Mouse (Mus musculus) limb, embryonic 14.5 days (tissue): ENCODE results near the gene Klhl32. TPM values are rescaled to one million over a fixed set of nuclear protein-coding genes. Genes with fewer than 3 reads are reported as not detected.

Experiments
- ATAC-seq: fragments of 200-750 bp; cut with Nextera tagmentation; 2 replicates; pipeline ENCODE4 v1.8.0; 2017; ENCODE audit warnings: low read depth, moderate number of reproducible peaks, moderate TSS enrichment; ENCODE audit not compliant: low FRiP score
- DNase-seq: peaks from one replicate; pipeline ENCODE4 v3.0.0-alpha.2; 2015; ENCODE audit warnings: low spot score
- H3K27ac ChIP-seq: fragments of 300-500 bp; sonication (generic); replicated peaks from 2 replicates; pipeline ENCODE4 v1.5.1; 2014; ENCODE audit warnings: low read depth, mild to moderate bottlenecking, low read length, moderate library complexity, mixed read lengths
- H3K27me3 ChIP-seq: fragments of 300-500 bp; sonication (generic); 2 replicates; pipeline ENCODE4 v1.6.1; 2014; ENCODE audit warnings: low read length, mixed read lengths; ENCODE audit not compliant: control insufficient read depth, insufficient read depth
- H3K36me3 ChIP-seq: fragments of 300-500 bp; sonication (generic); 2 replicates; pipeline ENCODE4 v1.6.1; 2014; ENCODE audit warnings: mild to moderate bottlenecking, low read length, moderate library complexity, mixed read lengths; ENCODE audit not compliant: control insufficient read depth, insufficient read depth
- H3K4me1 ChIP-seq: fragments of 300-500 bp; sonication (generic); 2 replicates; pipeline ENCODE4 v1.6.1; 2014; ENCODE audit warnings: antibody characterized with exemption, low read length, mixed read lengths; ENCODE audit not compliant: control insufficient read depth, insufficient read depth
- H3K4me2 ChIP-seq: fragments of 300-500 bp; sonication (generic); replicated peaks from 2 replicates; pipeline ENCODE4 v1.6.1; 2014; ENCODE audit warnings: low read depth, mild to moderate bottlenecking, low read length, moderate library complexity; ENCODE audit not compliant: severe bottlenecking
- H3K4me3 ChIP-seq: fragments of 300-500 bp; sonication (generic); replicated peaks from 2 replicates; pipeline ENCODE4 v1.5.1; 2014; ENCODE audit warnings: low read length
- H3K9ac ChIP-seq: fragments of 300-500 bp; sonication (generic); 2 replicates; pipeline ENCODE4 v1.6.1; 2014; ENCODE audit warnings: mild to moderate bottlenecking, low read depth, low read length, moderate library complexity; ENCODE audit not compliant: severe bottlenecking
- H3K9me3 ChIP-seq: fragments of 300-500 bp; sonication (generic); 2 replicates; pipeline ENCODE4 v1.6.1; 2016; ENCODE audit warnings: low read length; ENCODE audit not compliant: control insufficient read depth
- POLR2A ChIP-seq: fragments of 200-500 bp; IDR thresholded peaks from 2 replicates; pipeline ENCODE4 v1.8.0; 2012; ENCODE audit warnings: inconsistent platforms, mild to moderate bottlenecking, moderate library complexity, borderline replicate concordance; ENCODE audit not compliant: insufficient read depth, insufficient read length; ENCODE audit errors: extremely low read depth
- WGBS: fragments of 180-500 bp; shearing (Covaris S2); extraction: QIAGEN DNeasy Blood & Tissue Kit; methylation state at CpG from one replicate; pipeline ENCODE4 v1.1.7; 2014; 5-methylcytosine and 5-hydroxymethylcytosine counted together
- polyA plus RNA-seq, 2 experiments: library from polyadenylated mRNA; depleted of rRNA in 1 of 2; stranded (reverse) in 1 of 2; unstranded in 1 of 2; fragments of >200 nt; fragmentation: Nextera tagmentation in 1 of 2; extraction: Ambion mirVana in 1 of 2; gene quantifications; 2 replicates each; pipeline versions ENCODE4 v1.2.1 to v1.2.3; 2012 to 2014

Gene Klhl32
- polyA plus RNA-seq, 2 experiments, result 1.5 to 3.0 TPM

- ATAC-seq (no peak), DNase-seq (no peak)
- Histone ChIP-seq H3K9ac (no peak overlapping the region), H3K27me3 (no peaks in the 10 kb centered on the region), H3K9me3 (no peaks in the 10 kb centered on the region), H3K27ac (no peak overlapping the region), H3K4me1 (peaks cover 16% of the 10 kb centered on the region; the same call in 1 of the 2 replicates), H3K4me3 (no peak overlapping the region), H3K4me2 (no peak overlapping the region), H3K36me3 (no peaks in the 10 kb centered on the region)
- WGBS, result 59% methylated on average over 1 of the region's 1 CpGs
- no peak for TF ChIP-seq POLR2A
Measured at GRCm38 (mm10) chr4:24796229-24796628, 54.7 kb downstream of the Klhl32 start.

- peaks cover 16% of the 10 kb centered on the region; the same call in 1 of the 2 replicates for H3K4me1 ChIP-seq
- no peak for TF ChIP-seq POLR2A
- 82% methylated on average over 2 of the region's 2 CpGs for WGBS
- DNase-seq (no peak), ATAC-seq (no peak)
- no peak overlapping the region for H3K4me2 ChIP-seq
- H3K9ac ChIP-seq, result no peak overlapping the region
- no peaks in the 10 kb centered on the region for H3K9me3 ChIP-seq
- no peaks in the 10 kb centered on the region for H3K36me3 ChIP-seq
- H3K27ac ChIP-seq, result no peak overlapping the region
- no peak overlapping the region for H3K4me3 ChIP-seq
- H3K27me3 ChIP-seq, result no peaks in the 10 kb centered on the region
Measured at GRCm38 (mm10) chr4:24795180-24795579, 55.7 kb downstream of the Klhl32 start.

- H3K4me3 ChIP-seq, result no peak overlapping the region
- WGBS, result 47% methylated on average over 7 of the region's 7 CpGs
- peaks cover 13% of the 10 kb centered on the region; the same call in 1 of the 2 replicates for H3K4me1 ChIP-seq
- H3K27ac ChIP-seq, result no peak overlapping the region
- H3K27me3 ChIP-seq, result no peaks in the 10 kb centered on the region
- ATAC-seq (no peak), DNase-seq (no peak)
- no peaks in the 10 kb centered on the region for H3K9me3 ChIP-seq
- H3K4me2 ChIP-seq, result no peak overlapping the region
- H3K36me3 ChIP-seq, result no peaks in the 10 kb centered on the region
- TF ChIP-seq POLR2A, result no peak
- H3K9ac ChIP-seq, result no peak overlapping the region
Measured at GRCm38 (mm10) chr4:24793726-24794345, 57.1 kb downstream of the Klhl32 start.

GRCm38 (mm10) chr4:24792416-24792981 is 58.4 kb downstream of the Klhl32 start:
- DNase-seq (no peak), ATAC-seq (no peak)
- Histone ChIP-seq H3K9me3 (no peaks in the 10 kb centered on the region), H3K27me3 (no peaks in the 10 kb centered on the region), H3K9ac (no peak overlapping the region), H3K4me3 (no peak overlapping the region), H3K4me2 (no peak overlapping the region), H3K36me3 (no peaks in the 10 kb centered on the region), H3K4me1 (peaks cover 5% of the 10 kb centered on the region; the same call in 1 of the 2 replicates), H3K27ac (no peak overlapping the region)
- 49% methylated on average over 16 of the region's 16 CpGs for WGBS
- no peak for TF ChIP-seq POLR2A

- no peak for DNase-seq
- no peaks in the 10 kb centered on the region for H3K9me3 ChIP-seq
- no peak for ATAC-seq
- no peak overlapping the region for H3K9ac ChIP-seq
- no peak overlapping the region for H3K4me3 ChIP-seq
- no peak overlapping the region for H3K27ac ChIP-seq
- no peaks in the 10 kb centered on the region for H3K27me3 ChIP-seq
- H3K4me1 ChIP-seq, result no peaks in the 10 kb centered on the region
- WGBS, result 90% methylated on average over 1 of the region's 1 CpGs
- no peak for TF ChIP-seq POLR2A
- H3K4me2 ChIP-seq, result no peak overlapping the region
- no peaks in the 10 kb centered on the region for H3K36me3 ChIP-seq
Measured at GRCm38 (mm10) chr4:24789331-24789730, 61.6 kb downstream of the Klhl32 start.
